Comparison of ENCODE assay signal across 12 mouse cellular contexts in the genomic region with DNA sequence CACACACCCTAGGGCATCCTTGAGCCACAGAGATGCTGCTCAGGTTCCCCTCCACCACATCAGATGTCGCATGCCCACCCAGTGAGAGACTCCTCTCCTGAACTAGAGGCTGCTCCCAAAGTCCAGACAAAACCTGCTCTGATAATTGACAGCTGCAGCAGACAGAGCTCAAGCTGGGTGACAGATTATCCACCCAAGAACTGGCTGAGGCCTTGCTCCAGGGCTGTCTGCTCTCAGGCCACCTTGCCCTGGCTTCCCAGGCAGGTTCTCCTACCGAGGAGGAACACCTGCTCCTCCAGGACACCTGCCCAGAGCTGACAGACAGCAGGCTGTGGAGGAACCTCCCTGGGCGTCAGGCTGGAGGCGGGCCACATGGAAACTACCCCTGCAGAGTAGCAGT. TPM values are rescaled to one million over a fixed set of nuclear protein-coding genes. Genes with fewer than 3 reads are reported as not detected.
DNase-seq lines count a peak whose midpoint lies in the region; ATAC-seq lines count a peak whose summit lies in the region.
"Had no signal": no experiment of that assay in that cellular context is flagged by ENCODE, and none has a peak within 500 bp of the region (broad histone marks: within the 10 kb centered on the region; RNA-seq: fewer than 3 reads in every experiment).

No protein-coding gene starts in this region.

- no peak overlapping the region for H3K27ac ChIP-seq in forebrain, embryonic 11.5 days (ENCODE audit: low read depth, low read length)
- no peak overlapping the region for H3K27ac ChIP-seq in forebrain, embryonic 12.5 days
- no peak overlapping the region for H3K27ac ChIP-seq in hindbrain, embryonic 14.5 days
- no peak overlapping the region for H3K27ac ChIP-seq in hindbrain, embryonic 10.5 days
- H3K27ac ChIP-seq: liver, embryonic 14.5 days; neural tube, embryonic 15.5 days had no signal

- no peak overlapping the region for H3K4me3 ChIP-seq in forebrain, embryonic 11.5 days (ENCODE audit: low read depth, low read length)
- H3K4me3 ChIP-seq in forebrain, embryonic 12.5 days (replicated peaks): no peak overlapping the region
- no peak overlapping the region for H3K4me3 ChIP-seq in hindbrain, embryonic 14.5 days (replicated peaks; ENCODE audit: low read length)
- no peak overlapping the region for H3K4me3 ChIP-seq in hindbrain, embryonic 10.5 days
- H3K4me3 ChIP-seq: megakaryocyte, embryonic 14.5 days; neural tube, embryonic 15.5 days had no signal

- peaks cover 12% of the 10 kb centered on the region; the same call in 1 of the 2 replicates for H3K4me1 ChIP-seq in forebrain, embryonic 11.5 days (replicated peaks; ENCODE audit: control insufficient read depth, insufficient read depth, low read length)
- peaks cover 42% of the 10 kb centered on the region for H3K4me1 ChIP-seq in forebrain, embryonic 12.5 days
- H3K4me1 ChIP-seq in hindbrain, embryonic 14.5 days (replicated peaks; ENCODE audit: control insufficient read depth, insufficient read depth, low read length): peaks cover 10% of the 10 kb centered on the region
- H3K4me1 ChIP-seq in hindbrain, embryonic 10.5 days (replicated peaks): peaks cover 54% of the 10 kb centered on the region

- no peak overlapping the region for H3K9ac ChIP-seq in forebrain, embryonic 11.5 days (ENCODE audit: low read length)
- no peak overlapping the region for H3K9ac ChIP-seq in forebrain, embryonic 12.5 days
- H3K9ac ChIP-seq in hindbrain, embryonic 14.5 days: no peak overlapping the region
- H3K9ac ChIP-seq: liver, embryonic 14.5 days; neural tube, embryonic 15.5 days had no signal

- H3K9me3 ChIP-seq in forebrain, embryonic 11.5 days (ENCODE audit: control insufficient read depth, low read length): no peaks in the 10 kb centered on the region
- H3K9me3 ChIP-seq in forebrain, embryonic 12.5 days: no peaks in the 10 kb centered on the region
- no peaks in the 10 kb centered on the region for H3K9me3 ChIP-seq in hindbrain, embryonic 14.5 days (ENCODE audit: control insufficient read depth, low read length)
- no peaks in the 10 kb centered on the region for H3K9me3 ChIP-seq in hindbrain, embryonic 10.5 days
- H3K9me3 ChIP-seq: G1E; megakaryocyte, embryonic 14.5 days; neural tube, embryonic 15.5 days had no signal

- DNase-seq in forebrain, embryonic 11.5 days (ENCODE audit: low spot score): no peak
- DNase-seq in hindbrain, embryonic 14.5 days (ENCODE audit: low spot score): no peak
- no peak for DNase-seq in hindbrain, embryonic 10.5 days (ENCODE audit: low spot score)
- DNase-seq in ZHBTc4 (ENCODE audit: low read depth, low spot score): peak; percentile 43
- DNase-seq in cerebellum, postnatal 36 days: peak; percentile 79 to 84
- no peak for DNase-seq in left cerebral cortex, postnatal 36 days (ENCODE audit: low spot score in 2 of 2)
- no peak for DNase-seq in ovary, postnatal 36 days (ENCODE audit: low spot score)

- no peaks in the 10 kb centered on the region for H3K36me3 ChIP-seq in forebrain, embryonic 11.5 days (ENCODE audit: control insufficient read depth, insufficient read depth, low read length)
- H3K36me3 ChIP-seq in forebrain, embryonic 12.5 days (replicated peaks): no peaks in the 10 kb centered on the region
- H3K36me3 ChIP-seq in hindbrain, embryonic 14.5 days (replicated peaks; ENCODE audit: control insufficient read depth, insufficient read depth): no peaks in the 10 kb centered on the region
- H3K36me3 ChIP-seq in hindbrain, embryonic 10.5 days: no peaks in the 10 kb centered on the region
- H3K36me3 ChIP-seq: G1E; neural tube, embryonic 15.5 days had no signal

- no peaks in the 10 kb centered on the region for H3K27me3 ChIP-seq in forebrain, embryonic 11.5 days (ENCODE audit: control insufficient read depth, insufficient read depth, low read length)
- 0 out of 2 replicates have a peak, but pooled peaks cover under 1% of the 10 kb centered on the region for H3K27me3 ChIP-seq in forebrain, embryonic 12.5 days
- H3K27me3 ChIP-seq in hindbrain, embryonic 14.5 days (ENCODE audit: control insufficient read depth, insufficient read depth, low read length): no peaks in the 10 kb centered on the region
- H3K27me3 ChIP-seq in hindbrain, embryonic 10.5 days (ENCODE audit: insufficient read depth, poor library complexity, severe bottlenecking): no peaks in the 10 kb centered on the region
- H3K27me3 ChIP-seq: neural tube, embryonic 15.5 days had no signal

- 0 out of 2 replicates have a peak, but pooled peaks have one; percentile 19 for ATAC-seq in forebrain, embryonic 11.5 days (replicated peaks; ENCODE audit: low FRiP score)
- no peak for ATAC-seq in forebrain, embryonic 12.5 days (ENCODE audit: low FRiP score)
- peak; percentile 16; the same call in 1 of the 2 replicates for ATAC-seq in hindbrain, embryonic 14.5 days (ENCODE audit: low FRiP score)

- intact Hi-C loops in left cerebral cortex, postnatal 36 days (cut with DNase I): no loop called here

- no peak overlapping the region for H3K4me2 ChIP-seq in forebrain, embryonic 11.5 days (ENCODE audit: low read depth, low read length, severe bottlenecking)
- H3K4me2 ChIP-seq in forebrain, embryonic 12.5 days: no peak overlapping the region
- no peak overlapping the region for H3K4me2 ChIP-seq in hindbrain, embryonic 14.5 days (replicated peaks)
- H3K4me2 ChIP-seq: neural tube, embryonic 15.5 days had no signal

- 30% methylated on average over 4 of the region's 4 CpGs for WGBS in forebrain, embryonic 11.5 days
- 24% methylated on average over 4 of the region's 4 CpGs for WGBS in forebrain, embryonic 12.5 days
- 43% methylated on average over 4 of the region's 4 CpGs for WGBS in hindbrain, embryonic 14.5 days
- 51% methylated on average over 4 of the region's 4 CpGs for WGBS in hindbrain, embryonic 10.5 days

RNA-seq across cellular contexts. Expression of a gene that starts 7.6 kb away (rescaled TPM):
- 19.1 TPM in 2 replicates for polyA plus RNA-seq in forebrain, embryonic 11.5 days (2014; fragmentation: Nextera tagmentation; extraction: Ambion mirVana)
- 15.3 and 15.6 TPM in 2 replicates for polyA plus RNA-seq in forebrain, embryonic 12.5 days (2016; fragmentation: Nextera tagmentation; extraction: Ambion mirVana)
- polyA plus RNA-seq in hindbrain, embryonic 14.5 days (2014; fragmentation: Nextera tagmentation; extraction: Ambion mirVana): 16.3 and 16.6 TPM in 2 replicates
- 14.5 and 15.8 TPM in 2 replicates for polyA plus RNA-seq in hindbrain, embryonic 10.5 days (2016; fragmentation: Nextera tagmentation; extraction: Ambion mirVana)
- total RNA-seq in left cerebral cortex, postnatal 36 days (2021): 10 to 100 TPM; 14.6 to 15.4 TPM

Comparison
In these comparisons a context has a peak if more than half of its experiments do, and no peak if none do; other contexts are left out.
1. DNase-seq: peak in ZHBTc4 (single experiment) and cerebellum, postnatal 36 days (2 of 2); none in forebrain, embryonic 11.5 days (single experiment), hindbrain, embryonic 14.5 days (single experiment), hindbrain, embryonic 10.5 days (single experiment), left cerebral cortex, postnatal 36 days (0 of 2) and ovary, postnatal 36 days (single experiment).